Mouse (Mus musculus): ENCODE results near the gene Akirin2. TPM values are rescaled to one million over a fixed set of nuclear protein-coding genes. Genes with fewer than 3 reads are reported as not detected.

The Akirin2 gene
- total and polyA plus RNA-seq, 2 experiments from 2014 or later: 94.6 to 147 TPM

DNA sequence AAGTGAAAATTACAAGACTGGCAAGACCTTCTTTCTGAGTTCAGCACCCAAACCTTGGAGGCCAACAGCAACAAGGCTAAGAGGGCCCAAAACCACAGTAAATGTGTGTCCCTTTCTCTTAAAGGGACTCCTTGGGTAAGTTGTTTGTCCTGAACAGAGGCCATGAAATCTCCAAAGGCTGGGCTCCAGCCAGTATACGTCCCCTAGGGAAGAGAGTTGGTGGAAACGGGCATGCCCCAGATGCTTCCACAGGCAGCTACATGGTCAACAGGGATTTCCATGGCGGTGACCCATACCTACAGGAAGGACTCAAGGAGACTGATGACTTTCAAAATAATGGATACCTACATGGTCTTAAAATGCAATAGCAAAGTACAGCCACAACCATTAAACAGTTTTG is 32.7 kb downstream of the Akirin2 start:
- Histone ChIP-seq H3K9me3 (ENCODE audit: low read length) (no peaks in the 10 kb centered on the region), H3K27ac (ENCODE audit: low read depth, low read length) (no peak overlapping the region), H3K4me3 (ENCODE audit: low read depth, low read length) (no peak overlapping the region), H3K36me3 (ENCODE audit: insufficient read depth) (peaks cover 36% of the 10 kb centered on the region), H3K9ac (no peak overlapping the region), H3K4me1 (ENCODE audit: insufficient read depth) (no peaks in the 10 kb centered on the region), H3K4me2 (ENCODE audit: low read depth) (no peak overlapping the region), H3K27me3 (ENCODE audit: insufficient read depth, low read length) (no peaks in the 10 kb centered on the region)
- DNase-seq (no peak), ATAC-seq (no peak)
- WGBS: 90% methylated on average over 3 of the region's 3 CpGs
- TF ChIP-seq CTCF (IDR thresholded peaks at IDR 0.05; ENCODE audit: low read depth): no peak

DNA sequence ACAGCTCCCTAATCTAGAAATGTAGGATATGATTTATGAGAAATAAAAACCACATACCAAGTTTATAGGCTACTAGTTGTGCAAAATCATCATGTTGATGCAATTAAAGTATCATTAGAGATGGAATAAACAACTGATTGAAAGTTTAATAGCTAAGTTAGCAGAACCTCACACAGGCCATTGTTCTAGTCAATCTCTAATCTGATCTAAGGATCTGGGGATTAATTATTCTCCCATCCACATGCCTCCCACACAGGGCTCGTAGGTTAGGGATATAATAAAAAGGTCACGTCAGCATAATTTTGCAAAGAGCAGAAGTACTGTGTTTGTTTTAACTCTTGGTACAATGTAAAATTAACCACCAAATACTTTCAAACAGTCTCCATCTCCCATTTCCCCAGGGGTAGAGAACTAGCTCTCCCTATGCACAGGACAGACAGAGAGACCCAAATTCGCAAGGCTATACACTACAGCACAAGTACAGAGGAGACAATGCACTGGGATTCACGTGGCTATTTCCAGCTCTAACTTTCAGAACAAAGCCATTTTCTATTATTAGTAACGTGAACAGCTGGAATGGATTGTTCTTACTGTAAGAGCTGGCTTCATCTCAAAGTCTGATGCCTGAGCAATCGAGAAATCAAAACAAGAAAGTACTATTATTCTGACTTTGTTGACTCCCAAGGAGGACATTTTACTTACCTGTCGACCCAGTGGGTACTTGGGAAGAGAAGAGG is 34.3 kb downstream of the Akirin2 start:
- H3K36me3 ChIP-seq (ENCODE audit: insufficient read depth): peaks cover 31% of the 10 kb centered on the region

DNA sequence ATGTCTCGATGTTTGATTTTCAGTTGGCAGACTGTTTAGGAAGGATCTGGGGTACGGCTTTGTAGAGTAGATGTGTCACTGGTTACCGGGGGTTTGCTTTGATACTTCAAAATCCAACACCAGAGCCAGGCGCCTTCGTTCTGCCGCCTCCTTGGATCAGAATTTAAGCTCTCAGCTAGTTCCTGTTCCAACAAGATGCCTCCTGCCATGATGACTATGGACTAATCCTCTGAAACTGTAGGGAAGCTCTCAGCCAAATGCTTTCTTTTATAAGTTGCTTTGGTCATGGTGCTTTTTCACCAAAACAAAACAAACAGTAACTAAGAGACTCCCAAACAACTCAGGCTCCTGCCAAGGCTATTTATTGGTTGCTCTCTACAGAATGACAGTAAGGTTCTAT is 52.4 kb downstream of the Akirin2 start:
- Histone ChIP-seq H3K4me1 (ENCODE audit: insufficient read depth) (no peaks in the 10 kb centered on the region), H3K4me2 (ENCODE audit: low read depth) (no peak overlapping the region), H3K27ac (ENCODE audit: low read depth, low read length) (no peak overlapping the region), H3K36me3 (ENCODE audit: insufficient read depth) (peaks cover 45% of the 10 kb centered on the region), H3K4me3 (ENCODE audit: low read depth, low read length) (no peak overlapping the region), H3K9ac (no peak overlapping the region), H3K9me3 (ENCODE audit: low read length) (no peaks in the 10 kb centered on the region), H3K27me3 (ENCODE audit: insufficient read depth, low read length) (no peaks in the 10 kb centered on the region)
- DNase-seq (no peak), ATAC-seq (no peak)
- 84% methylated on average over 6 of the region's 6 CpGs for WGBS
- TF ChIP-seq CTCF (IDR thresholded peaks at IDR 0.05; ENCODE audit: low read depth): no peak

More for the DNA sequence above, 34.3 kb downstream of the Akirin2 start:
- WGBS: 78% methylated on average over 7 of the region's 7 CpGs
- no peak for TF ChIP-seq CTCF (IDR thresholded peaks at IDR 0.05; ENCODE audit: low read depth)
- H3K27ac ChIP-seq (ENCODE audit: low read depth, low read length): no peak overlapping the region
- H3K9me3 ChIP-seq (ENCODE audit: low read length): no peaks in the 10 kb centered on the region
- H3K27me3 ChIP-seq (ENCODE audit: insufficient read depth, low read length): no peaks in the 10 kb centered on the region
- no peak overlapping the region for H3K9ac ChIP-seq
- H3K4me2 ChIP-seq (ENCODE audit: low read depth): no peak overlapping the region
- no peak for DNase-seq
- H3K4me3 ChIP-seq (ENCODE audit: low read depth, low read length): no peak overlapping the region
- no peak for ATAC-seq
- no peaks in the 10 kb centered on the region for H3K4me1 ChIP-seq (ENCODE audit: insufficient read depth)

DNA sequence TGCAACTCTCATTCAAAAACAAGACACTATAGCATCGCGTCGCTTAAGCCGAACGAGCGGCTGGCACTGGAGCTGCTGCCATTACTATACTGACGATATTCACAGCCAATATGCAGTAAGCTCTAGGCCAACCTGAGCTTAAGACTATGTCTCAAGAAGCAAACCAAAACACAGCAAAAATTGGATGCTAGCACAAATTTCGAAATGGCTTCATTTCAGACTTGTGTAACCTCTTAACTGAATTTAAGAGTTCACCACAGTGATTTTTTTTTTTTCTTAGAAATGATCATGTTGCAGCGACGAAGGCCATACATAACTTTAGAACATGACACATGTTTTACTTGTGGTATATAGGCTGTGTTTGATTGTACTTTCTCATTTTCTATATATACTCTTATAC is 55.9 kb downstream of the Akirin2 start:
- peaks cover 46% of the 10 kb centered on the region for H3K36me3 ChIP-seq (ENCODE audit: insufficient read depth)
- no peaks in the 10 kb centered on the region for H3K9me3 ChIP-seq (ENCODE audit: low read length)
- no peak overlapping the region for H3K4me3 ChIP-seq (ENCODE audit: low read depth, low read length)
- 96% methylated on average over 10 of the region's 10 CpGs for WGBS
- H3K4me2 ChIP-seq (ENCODE audit: low read depth): no peak overlapping the region
- no peaks in the 10 kb centered on the region for H3K4me1 ChIP-seq (ENCODE audit: insufficient read depth)
- TF ChIP-seq CTCF (IDR thresholded peaks at IDR 0.05; ENCODE audit: low read depth): no peak
- no peaks in the 10 kb centered on the region for H3K27me3 ChIP-seq (ENCODE audit: insufficient read depth, low read length)
- H3K9ac ChIP-seq: no peak overlapping the region
- ATAC-seq (no peak), DNase-seq (no peak)
- H3K27ac ChIP-seq (ENCODE audit: low read depth, low read length): no peak overlapping the region

DNA sequence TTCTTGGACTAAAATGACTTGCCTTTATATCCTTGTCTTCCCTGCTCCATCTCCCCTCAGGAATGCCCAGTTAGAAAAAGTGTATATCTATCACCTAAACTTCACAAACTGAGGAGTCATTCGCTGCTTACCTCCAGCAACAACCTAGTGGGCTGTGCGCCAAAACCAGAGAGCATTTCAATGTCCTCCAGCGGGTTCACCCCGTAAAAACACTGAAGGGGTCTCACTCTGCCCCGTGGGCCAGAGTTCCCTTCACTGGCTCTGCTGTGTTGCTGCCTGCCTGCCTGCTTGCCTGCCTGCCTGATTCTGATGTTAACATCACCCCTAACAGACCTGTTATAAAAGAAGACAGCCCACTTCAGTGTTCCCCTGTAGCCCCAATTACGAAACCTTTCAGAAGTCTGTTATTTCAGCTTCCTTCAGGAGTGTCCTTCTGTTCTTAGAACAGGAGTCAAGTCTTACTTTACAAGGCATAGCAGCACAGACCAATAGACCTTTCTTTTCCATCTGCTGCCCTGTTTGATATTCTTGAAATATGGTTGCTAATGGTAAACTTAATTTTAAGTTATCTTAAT is 62.9 kb downstream of the Akirin2 start:
- Histone ChIP-seq H3K4me3 (ENCODE audit: low read depth, low read length) (peak overlapping the region; percentile 87), H3K9me3 (ENCODE audit: low read length) (no peaks in the 10 kb centered on the region), H3K4me2 (ENCODE audit: low read depth) (peak overlapping the region; percentile 90), H3K4me1 (ENCODE audit: insufficient read depth) (peaks cover 16% of the 10 kb centered on the region), H3K27me3 (ENCODE audit: insufficient read depth, low read length) (no peaks in the 10 kb centered on the region), H3K36me3 (ENCODE audit: insufficient read depth) (peaks cover 12% of the 10 kb centered on the region), H3K27ac (ENCODE audit: low read depth, low read length) (no peak overlapping the region), H3K9ac (peak overlapping the region; percentile 85; the same call in 1 of the 2 replicates)
- ATAC-seq (no peak), DNase-seq (no peak)
- WGBS: 61% methylated on average over 6 of the region's 6 CpGs
- no peak for TF ChIP-seq CTCF (IDR thresholded peaks at IDR 0.05; ENCODE audit: low read depth)

DNA sequence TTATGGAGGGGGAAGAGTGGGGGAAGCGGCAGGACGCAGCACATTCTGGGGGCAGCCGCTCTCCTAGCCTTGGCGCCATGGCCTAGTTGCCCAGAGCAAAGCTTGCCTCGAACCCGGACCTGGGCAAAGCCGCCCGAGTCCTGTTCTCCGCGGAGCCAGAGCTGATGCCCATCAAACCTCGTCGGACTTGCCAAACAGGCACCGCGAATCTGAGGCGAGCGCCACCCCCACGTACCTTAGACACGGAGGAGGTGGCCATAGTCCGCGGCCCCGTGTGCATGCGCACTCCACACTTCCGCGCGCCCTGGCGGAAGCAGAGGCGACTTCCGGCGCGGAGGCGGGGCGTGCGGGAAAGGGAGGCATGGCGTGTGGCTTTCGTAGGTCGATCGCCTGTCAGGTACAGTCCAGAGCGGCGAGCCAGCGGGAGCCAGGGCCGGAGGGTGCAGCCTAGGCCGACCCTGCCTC is 63.9 kb downstream of the Akirin2 start, which contains the start of the genes Orc3 and Rars2:
Orc3 (minus strand) TSS at position 315 of the 465 bp plus-strand sequence.
Rars2 (plus strand) TSS at position 328 of the 465 bp plus-strand sequence.
- TF ChIP-seq CTCF (IDR thresholded peaks at IDR 0.05; ENCODE audit: low read depth): peak; percentile 62
- WGBS: under 1% methylated on average over 42 of the region's 42 CpGs

DNA sequence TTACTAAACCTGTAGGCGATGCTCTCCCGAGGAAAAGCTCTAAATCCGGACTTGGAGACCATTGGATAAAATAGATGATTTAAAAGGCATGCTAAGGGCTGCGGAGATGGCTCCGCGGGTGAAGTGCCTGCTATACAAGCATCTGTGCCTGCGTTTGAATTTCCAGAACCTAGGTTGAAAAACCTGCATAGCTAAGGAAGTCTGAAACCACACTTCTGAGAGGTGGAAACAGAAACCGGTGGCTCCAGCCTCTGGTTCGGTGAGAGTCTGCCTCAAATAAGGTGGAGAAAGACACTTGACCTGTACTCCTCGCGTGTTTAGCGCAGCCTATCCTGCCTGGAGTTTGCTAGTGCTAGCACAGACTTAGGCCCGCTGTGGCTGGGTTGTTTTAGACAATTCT is 64.6 kb downstream of the Akirin2 start:
- Histone ChIP-seq H3K9ac (peak overlapping the region; percentile 85), H3K4me3 (ENCODE audit: low read depth, low read length) (peak overlapping the region; percentile 87), H3K9me3 (ENCODE audit: low read length) (no peaks in the 10 kb centered on the region), H3K4me2 (ENCODE audit: low read depth) (peak overlapping the region; percentile 90), H3K36me3 (ENCODE audit: insufficient read depth) (0 out of 2 replicates have a peak, but pooled peaks cover 3% of the 10 kb centered on the region), H3K27ac (ENCODE audit: low read depth, low read length) (peak overlapping the region; percentile 86), H3K27me3 (ENCODE audit: insufficient read depth, low read length) (no peaks in the 10 kb centered on the region), H3K4me1 (ENCODE audit: insufficient read depth) (peaks cover 16% of the 10 kb centered on the region)
- WGBS: 3% methylated on average over 13 of the region's 13 CpGs
- DNase-seq (no peak), ATAC-seq (peak; percentile 21)
- no peak for TF ChIP-seq CTCF (IDR thresholded peaks at IDR 0.05; ENCODE audit: low read depth)

More for the DNA sequence above, 63.9 kb downstream of the Akirin2 start, which contains the start of the genes Orc3 and Rars2:
- Histone ChIP-seq H3K9me3 (ENCODE audit: low read length) (no peaks in the 10 kb centered on the region), H3K4me2 (ENCODE audit: low read depth) (peak within 1 kb of the TSS; percentile 90), H3K4me1 (ENCODE audit: insufficient read depth) (peaks cover 16% of the 10 kb centered on the region), H3K27me3 (ENCODE audit: insufficient read depth, low read length) (no peaks in the 10 kb centered on the region), H3K36me3 (ENCODE audit: insufficient read depth) (peaks cover 5% of the 10 kb centered on the region; the same call in 1 of the 2 replicates), H3K9ac (peak within 1 kb of the TSS; percentile 85), H3K4me3 (ENCODE audit: low read depth, low read length) (peak within 1 kb of the TSS; percentile 87), H3K27ac (ENCODE audit: low read depth, low read length) (peak within 1 kb of the TSS; percentile 86)
- ATAC-seq (peak; percentile 99), DNase-seq (peak; percentile 92)

All from forebrain, postnatal 0 days (tissue).